Mouse (Mus musculus): ENCODE measurements at regions not wholly inside any gene's neighbourhood (a gene's known extent, or its start where the extent isn't known, plus 50 kb on each side); places are given as distances from the start of the nearest gene placed in this dataset.

GRCm38 (mm10) chr3:124266821-124267220 lies 53.8 kb upstream of the Tram1l1 start:
- no peaks in the 10 kb centered on the region for H3K9me3 ChIP-seq (ENCODE audit: control insufficient read depth, insufficient read depth, low read depth, low read length)
- no peaks in the 10 kb centered on the region for H3K36me3 ChIP-seq (ENCODE audit: control insufficient read depth, insufficient read depth, low read length, poor library complexity, severe bottlenecking)
- DNase-seq (ENCODE audit: low read depth, low spot score), result no peak
- TF ChIP-seq HCFC1 (IDR thresholded peaks at IDR 0.05; ENCODE audit: borderline replicate concordance, insufficient read depth, low read length) (no peak), ZC3H11A (IDR thresholded peaks at IDR 0.05; ENCODE audit: borderline replicate concordance, low read depth, low read length) (no peak)
- no peak overlapping the region for H3K9ac ChIP-seq (ENCODE audit: insufficient read depth, low read depth, low read length, poor library complexity, severe bottlenecking)
- no peak overlapping the region for H3K27ac ChIP-seq (ENCODE audit: insufficient read depth, low read depth, low read length, poor library complexity, severe bottlenecking)
- no peaks in the 10 kb centered on the region for H3K4me1 ChIP-seq (ENCODE audit: control insufficient read depth in 2 of 2, insufficient read depth in 2 of 2, low read length in 2 of 2, poor library complexity in 1 of 2)
- in situ Hi-C loops (cut with MboI; ENCODE audit: low sequenced_read_pairs in 2 of 2, unreplicated experiment in 2 of 2), result no loop called here
- H3K4me3 ChIP-seq (ENCODE audit: insufficient read depth in 1 of 2, low read depth in 1 of 2, low read length in 2 of 2, poor library complexity in 1 of 2, severe bottlenecking in 1 of 2), result no peak overlapping the region

DNA sequence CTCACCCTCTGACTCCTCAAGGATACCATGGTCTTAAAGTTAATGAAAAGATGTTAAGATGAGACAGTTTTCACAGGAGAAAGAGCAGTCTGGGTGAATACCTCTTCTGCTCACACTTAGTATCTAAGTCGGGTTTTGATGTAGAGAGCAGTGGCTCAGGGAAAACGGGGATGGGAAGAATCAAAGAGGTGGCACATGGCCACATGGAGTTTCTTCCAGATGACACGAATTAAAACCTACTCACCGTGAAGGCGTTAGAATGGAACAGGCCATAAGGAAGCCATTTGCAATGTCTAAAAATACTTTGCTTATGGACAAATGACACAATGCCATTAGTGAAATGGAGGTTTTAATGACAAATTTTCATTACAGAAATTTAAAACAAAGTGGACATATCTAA lies 50.1 kb upstream of the Tram1l1 start:
- Histone ChIP-seq H3K36me3 (ENCODE audit: control insufficient read depth, insufficient read depth, low read length, poor library complexity, severe bottlenecking) (no peaks in the 10 kb centered on the region), H3K4me3 (ENCODE audit: insufficient read depth in 1 of 2, low read depth in 1 of 2, low read length in 2 of 2, poor library complexity in 1 of 2, severe bottlenecking in 1 of 2) (no peak overlapping the region), H3K9me3 (ENCODE audit: control insufficient read depth, insufficient read depth, low read depth, low read length) (no peaks in the 10 kb centered on the region), H3K9ac (ENCODE audit: insufficient read depth, low read depth, low read length, poor library complexity, severe bottlenecking) (no peak overlapping the region), H3K4me1 (ENCODE audit: control insufficient read depth in 2 of 2, insufficient read depth in 2 of 2, low read length in 2 of 2, poor library complexity in 1 of 2) (no peaks in the 10 kb centered on the region), H3K27ac (ENCODE audit: insufficient read depth, low read depth, low read length, poor library complexity, severe bottlenecking) (no peak overlapping the region)
- TF ChIP-seq MAFK (IDR thresholded peaks at IDR 0.05; ENCODE audit: insufficient read depth, low read depth, low read length) (no peak), CHD2 (IDR thresholded peaks at IDR 0.05; ENCODE audit: low read depth, low read length) (no peak), ZNF384 (IDR thresholded peaks at IDR 0.05; ENCODE audit: low read depth, low read length) (no peak), HCFC1 (IDR thresholded peaks at IDR 0.05; ENCODE audit: borderline replicate concordance, insufficient read depth, low read length) (no peak), ZC3H11A (IDR thresholded peaks at IDR 0.05; ENCODE audit: borderline replicate concordance, low read depth, low read length) (no peak)
- in situ Hi-C loops (cut with MboI; ENCODE audit: low sequenced_read_pairs in 2 of 2, unreplicated experiment in 2 of 2), result no loop called here
- DNase-seq (ENCODE audit: low read depth, low spot score), result no peak
